Mouse (Mus musculus) embryo, embryonic 11.5 days (tissue): Measurements from ENCODE around the gene Olfr970.
"Not testable (repeated sequence)": the region's sequence is repeated elsewhere in the genome, so short reads cannot be mapped to it uniquely, and the experiment has no call there.

Experiments
- DNase-seq: peaks from one replicate; pipeline ENCODE4 v3.0.0-alpha.2; 2012; ENCODE audit warnings: low read depth, low spot score

Gene Olfr970

GRCm38 (mm10) chr9:39808560-39808959 is at the start of gene Olfr970:
Olfr970 (plus strand) TSS chr9:39808860.
- DNase-seq = no peak

DNA sequence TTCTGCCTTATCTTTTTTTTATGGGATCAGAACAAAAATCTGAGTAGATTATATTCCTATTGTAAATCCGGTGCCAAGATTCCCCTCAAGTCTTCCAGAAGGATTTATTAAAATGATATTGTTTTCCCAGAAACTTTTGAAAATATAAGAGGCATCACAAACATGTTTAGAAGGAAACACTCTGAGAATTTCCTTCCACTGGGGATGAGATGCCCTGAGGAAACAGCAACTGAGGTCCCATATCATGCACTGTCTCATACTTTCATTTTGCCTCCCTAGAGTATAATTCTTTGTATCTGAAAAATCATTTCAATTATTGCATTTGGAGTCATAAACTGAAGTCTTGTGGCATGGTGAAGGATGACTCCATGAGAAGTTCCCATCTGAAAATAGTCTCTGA is 25.5 kb upstream of the Olfr970 start, which contains the start of gene Olfr968:
Gene Olfr968 (minus strand): TSS at position 101 of the 400 bp plus-strand sequence.
- DNase-seq = no peak

GRCm38 (mm10) chr9:39790558-39790957 is 18.1 kb upstream of the Olfr970 start, which contains the start of gene Olfr969:
Olfr969 (plus strand) TSS chr9:39790945.
- DNase-seq = no peak

DNA sequence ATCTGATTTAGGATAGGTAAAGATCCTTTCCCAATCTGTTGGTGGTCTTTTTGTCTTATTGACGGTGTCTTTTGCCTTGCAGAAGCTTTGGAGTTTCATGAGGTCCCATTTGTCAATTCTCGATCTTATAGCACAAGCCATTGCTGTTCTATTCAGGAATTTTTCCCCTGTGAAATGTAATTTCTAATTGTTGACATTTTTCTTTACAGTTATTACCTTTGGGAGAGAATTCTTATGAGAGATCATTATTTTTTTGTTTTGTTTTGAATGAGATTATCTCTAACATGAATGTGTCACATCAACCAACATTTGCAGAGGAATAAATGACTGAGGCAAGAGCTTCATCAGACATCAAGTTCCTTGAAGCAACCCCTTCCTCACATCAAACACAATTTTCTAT is 27.9 kb downstream of the Olfr970 start, which contains the start of gene Olfr971:
Gene Olfr971 (plus strand): TSS at position 301 of the 400 bp plus-strand sequence.
- not testable (repeated sequence) for DNase-seq

DNA sequence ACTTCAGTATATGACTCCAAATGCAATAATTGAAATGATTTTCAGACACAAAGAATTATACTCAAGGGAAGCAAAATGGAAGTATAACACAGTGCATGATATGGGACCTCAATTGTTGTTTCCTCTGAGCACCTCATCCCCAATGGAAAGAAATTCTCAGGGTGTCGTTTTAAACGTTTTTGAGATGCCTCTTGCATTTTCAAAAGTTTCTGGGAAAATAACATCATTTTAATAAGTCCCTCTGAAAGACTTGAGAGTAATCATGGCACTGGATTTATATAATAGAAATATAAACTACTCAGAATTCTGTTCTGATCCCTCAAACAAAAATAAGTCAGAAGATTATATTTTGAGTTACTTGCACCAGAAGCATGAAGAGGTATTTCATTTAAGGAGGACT is 57.5 kb downstream of the Olfr970 start, which contains the start of gene Olfr972:
Gene Olfr972 (plus strand): TSS at position 301 of the 400 bp plus-strand sequence.
- DNase-seq = no peak
